Mouse (Mus musculus) cortical plate, adult 2 months (tissue): ENCODE data around the gene Lpp.

Experiments used
- CTCF ChIP-seq: fragments of 200-500 bp; IDR thresholded peaks from 2 replicates; pipeline ENCODE4 v1.5.1; 2011; ENCODE audit warnings: mild to moderate bottlenecking, control low read depth, low read length; ENCODE audit not compliant: insufficient read depth; ENCODE audit errors: extremely low read depth
- POLR2A ChIP-seq: fragments of 200-500 bp; IDR thresholded peaks from 2 replicates; pipeline ENCODE4 v1.6.1; 2011; ENCODE audit warnings: mild to moderate bottlenecking, low read length, control low read depth; ENCODE audit not compliant: insufficient read depth; ENCODE audit errors: extremely low read depth

DNA sequence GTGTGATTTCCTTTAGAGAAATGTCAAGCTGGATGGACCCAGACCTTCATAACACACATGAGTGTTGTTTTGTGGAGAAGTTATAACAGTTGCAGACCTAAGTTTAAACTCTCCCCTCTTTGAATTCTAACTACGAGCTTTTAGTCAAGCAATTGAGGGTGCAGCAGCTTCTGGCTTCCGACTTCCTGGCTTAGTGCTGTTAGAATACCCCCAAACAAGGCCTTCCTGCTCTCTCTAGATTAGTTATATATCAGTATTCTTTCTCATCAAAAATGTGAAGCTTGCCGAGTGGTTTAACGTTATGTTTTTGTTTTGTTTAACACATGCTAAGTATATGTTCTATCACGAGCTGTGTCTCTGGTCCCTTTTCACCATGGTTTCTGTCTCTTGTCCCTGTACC is 56.9 kb downstream of the Lpp start:
- TF ChIP-seq CTCF (no peak), POLR2A (no peak)
